Mouse (Mus musculus) embryonic facial prominence, embryonic 12.5 days (tissue): ENCODE data around the gene Inhbb. TPM values are rescaled to one million over a fixed set of nuclear protein-coding genes. Genes with fewer than 3 reads are reported as not detected.

ENCODE experiments used
- ATAC-seq: fragments of 200-750 bp; cut with Nextera tagmentation; 2 replicates; pipeline ENCODE4 v1.8.0; 2017; ENCODE audit not compliant: insufficient number of reproducible peaks, insufficient read depth, low FRiP score, low TSS enrichment
- H3K27ac ChIP-seq: fragments of 300-500 bp; sonication (generic); 2 replicates; pipeline ENCODE4 v1.5.1; 2016; ENCODE audit warnings: mild to moderate bottlenecking
- H3K27me3 ChIP-seq: fragments of 300-500 bp; sonication (generic); 2 replicates; pipeline ENCODE4 v1.6.1; 2016; ENCODE audit warnings: mild to moderate bottlenecking, moderate library complexity
- H3K36me3 ChIP-seq: fragments of 300-500 bp; sonication (generic); 2 replicates; pipeline ENCODE4 v1.6.1; 2016; ENCODE audit warnings: mild to moderate bottlenecking
- H3K4me1 ChIP-seq: fragments of 300-500 bp; sonication (generic); 2 replicates; pipeline ENCODE4 v1.6.1; 2016
- H3K4me2 ChIP-seq: fragments of 300-500 bp; sonication (generic); replicated peaks from 2 replicates; pipeline ENCODE4 v1.6.1; 2016; ENCODE audit warnings: mild to moderate bottlenecking, moderate library complexity
- H3K4me3 ChIP-seq: fragments of 300-500 bp; sonication (generic); 2 replicates; pipeline ENCODE4 v1.5.1; 2016; ENCODE audit warnings: mild to moderate bottlenecking
- H3K9ac ChIP-seq: fragments of 300-500 bp; sonication (generic); 2 replicates; pipeline ENCODE4 v1.6.1; 2016; ENCODE audit warnings: mild to moderate bottlenecking, moderate library complexity
- H3K9me3 ChIP-seq: fragments of 300-500 bp; sonication (generic); 2 replicates; pipeline ENCODE4 v1.6.1; 2016; ENCODE audit warnings: mild to moderate bottlenecking, moderate library complexity
- WGBS: fragments of 180-500 bp; shearing (Covaris S2); methylation state at CpG from one replicate; pipeline ENCODE4 v1.1.7; 2016; 5-methylcytosine and 5-hydroxymethylcytosine counted together
- polyA plus RNA-seq: library from polyadenylated mRNA; unstranded; fragments of >200 nt; fragmentation: Nextera tagmentation; extraction: Ambion mirVana; gene quantifications from 2 replicates; pipeline ENCODE4 v1.2.1, GENCODE M21; 2016

Inhbb gene
- polyA plus RNA-seq, 1 experiment from 2014 or later = 0.37 TPM

DNA sequence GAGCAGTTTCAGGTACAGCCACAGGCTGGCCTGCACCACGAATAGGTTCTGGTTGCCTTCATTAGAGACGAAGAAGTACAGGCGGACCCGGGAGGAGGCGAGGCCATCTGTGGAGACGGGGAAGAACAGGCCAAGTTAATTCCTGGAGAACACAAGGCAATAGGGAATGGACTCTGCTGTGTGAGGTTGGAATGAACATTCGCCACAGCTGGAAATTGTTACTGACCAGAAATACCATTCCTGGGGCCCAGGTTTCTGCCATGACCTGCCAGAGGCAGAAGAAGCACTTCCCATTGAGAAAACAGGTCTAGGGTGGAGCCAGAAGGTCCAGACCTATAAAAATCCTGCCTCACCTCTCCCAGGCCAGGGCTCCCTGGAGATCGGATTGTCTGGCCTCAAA, 4.1 kb downstream of the Inhbb start:
- Histone ChIP-seq H3K9ac (no peak overlapping the region), H3K9me3 (no peaks in the 10 kb centered on the region), H3K4me1 (peaks cover 42% of the 10 kb centered on the region), H3K27ac (no peak overlapping the region), H3K4me2 (no peak overlapping the region), H3K4me3 (no peak overlapping the region), H3K27me3 (peaks cover 78% of the 10 kb centered on the region), H3K36me3 (no peaks in the 10 kb centered on the region)
- WGBS = 27% methylated on average over 8 of the region's 8 CpGs
- ATAC-seq = no peak

DNA sequence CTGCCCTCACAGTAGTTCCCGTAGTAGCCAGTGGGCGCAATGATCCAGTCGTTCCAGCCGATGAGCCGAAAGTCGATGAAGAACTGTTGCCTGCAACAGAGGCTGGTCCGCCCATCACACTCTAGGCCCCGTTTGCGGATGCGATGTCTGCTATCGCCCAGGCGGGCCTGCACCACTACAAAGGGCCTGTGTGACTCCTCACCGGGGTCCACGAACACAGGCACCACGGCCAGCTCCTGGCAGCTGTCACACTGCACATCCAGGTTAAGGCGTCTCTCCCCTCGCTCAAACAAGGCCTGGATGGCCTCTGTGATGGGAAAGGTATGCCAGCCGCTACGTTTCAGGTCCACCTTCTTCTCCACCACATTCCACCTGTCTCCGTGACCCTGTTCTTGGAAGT, 4.5 kb downstream of the Inhbb start:
- peaks cover 74% of the 10 kb centered on the region for H3K27me3 ChIP-seq
- no peaks in the 10 kb centered on the region for H3K36me3 ChIP-seq
- H3K9me3 ChIP-seq = no peaks in the 10 kb centered on the region
- H3K27ac ChIP-seq = no peak overlapping the region
- 67% methylated on average over 20 of the region's 20 CpGs for WGBS
- no peak overlapping the region for H3K4me3 ChIP-seq
- H3K9ac ChIP-seq = no peak overlapping the region
- H3K4me1 ChIP-seq = peaks cover 40% of the 10 kb centered on the region
- no peak for ATAC-seq
- no peak overlapping the region for H3K4me2 ChIP-seq

DNA sequence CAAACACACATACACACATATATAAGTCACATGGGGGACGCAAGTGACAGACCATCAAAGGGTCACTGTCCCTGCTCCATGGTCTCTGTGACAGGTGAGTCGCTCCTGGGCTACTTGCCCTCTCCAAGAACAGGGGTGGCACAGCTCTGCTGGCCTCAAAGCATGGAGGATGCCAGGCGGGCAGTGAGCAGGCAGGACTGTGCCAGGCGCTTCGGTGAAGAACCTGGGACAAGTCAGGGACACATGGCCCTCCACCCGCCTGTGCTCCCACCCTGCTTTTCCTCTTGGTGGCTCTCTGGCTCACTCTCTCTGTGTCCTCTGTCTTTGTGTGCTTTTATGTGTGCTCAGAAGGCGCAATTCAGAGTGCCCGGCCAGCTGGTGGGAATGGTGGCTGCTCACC, 5.4 kb downstream of the Inhbb start:
- ATAC-seq = no peak
- H3K9ac ChIP-seq = no peak overlapping the region
- no peak overlapping the region for H3K27ac ChIP-seq
- no peaks in the 10 kb centered on the region for H3K9me3 ChIP-seq
- WGBS = 85% methylated on average over 8 of the region's 8 CpGs
- H3K4me3 ChIP-seq = no peak overlapping the region
- H3K4me2 ChIP-seq = no peak overlapping the region
- peaks cover 32% of the 10 kb centered on the region for H3K4me1 ChIP-seq
- H3K27me3 ChIP-seq = peaks cover 64% of the 10 kb centered on the region
- no peaks in the 10 kb centered on the region for H3K36me3 ChIP-seq

GRCm38 (mm10) chr1:119416177-119416576, 5.9 kb downstream of the Inhbb start:
- Histone ChIP-seq H3K9me3 (no peaks in the 10 kb centered on the region), H3K4me2 (no peak overlapping the region), H3K27ac (no peak overlapping the region), H3K27me3 (peaks cover 60% of the 10 kb centered on the region), H3K9ac (no peak overlapping the region), H3K4me1 (peaks cover 28% of the 10 kb centered on the region), H3K4me3 (no peak overlapping the region), H3K36me3 (no peaks in the 10 kb centered on the region)
- ATAC-seq = no peak
- WGBS = 74% methylated on average over 7 of the region's 7 CpGs

DNA sequence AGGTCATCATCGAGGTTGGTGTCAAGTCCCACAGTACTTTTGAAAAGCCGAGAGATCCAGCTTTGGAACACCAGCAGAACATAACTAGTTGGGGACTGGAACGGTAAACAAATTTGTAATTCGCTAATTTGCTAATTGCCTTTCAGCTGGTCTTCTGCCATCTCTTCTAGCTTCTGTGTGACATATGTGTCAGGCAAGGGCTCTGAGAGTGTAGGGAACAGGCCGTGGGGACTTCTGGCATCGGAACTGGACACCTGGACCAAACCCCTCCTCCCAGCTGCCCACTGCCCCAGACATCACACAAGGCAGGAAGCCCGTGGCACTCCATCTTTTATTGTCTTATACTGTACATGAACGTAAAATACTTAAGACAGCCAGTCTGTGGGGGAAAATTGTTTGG, 6.9 kb downstream of the Inhbb start:
- Histone ChIP-seq H3K9ac (no peak overlapping the region), H3K4me3 (no peak overlapping the region), H3K4me2 (no peak overlapping the region), H3K9me3 (no peaks in the 10 kb centered on the region), H3K36me3 (no peaks in the 10 kb centered on the region), H3K4me1 (peaks cover 22% of the 10 kb centered on the region), H3K27ac (no peak overlapping the region), H3K27me3 (peaks cover 50% of the 10 kb centered on the region)
- no peak for ATAC-seq
- WGBS = 78% methylated on average over 8 of the region's 8 CpGs

DNA sequence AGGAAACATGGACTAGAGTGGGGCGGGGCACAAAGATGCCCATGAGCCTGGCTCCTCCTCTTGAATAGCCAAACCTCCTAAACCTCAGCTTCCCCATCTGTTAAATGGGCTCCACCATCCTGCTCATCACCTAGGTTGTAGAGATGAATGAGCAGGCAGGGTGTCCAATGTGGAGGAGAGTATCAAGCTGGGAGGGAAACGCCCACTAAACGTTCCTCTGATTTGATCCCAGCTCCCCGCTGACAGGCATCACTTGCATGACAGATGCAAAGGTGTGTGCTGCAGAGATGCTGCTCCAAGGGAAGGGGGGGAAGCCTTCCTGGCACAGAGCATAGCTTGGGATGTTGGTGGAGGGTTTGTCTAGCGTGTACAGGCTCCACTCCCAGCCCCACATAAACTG, 11.4 kb downstream of the Inhbb start:
- ATAC-seq = no peak
- Histone ChIP-seq H3K9ac (no peak overlapping the region), H3K36me3 (no peaks in the 10 kb centered on the region), H3K4me2 (no peak overlapping the region), H3K4me3 (no peak overlapping the region), H3K9me3 (no peaks in the 10 kb centered on the region), H3K27ac (no peak overlapping the region), H3K27me3 (peaks cover 10% of the 10 kb centered on the region; the same call in 1 of the 2 replicates), H3K4me1 (no peaks in the 10 kb centered on the region)
- WGBS = 76% methylated on average over 5 of the region's 5 CpGs

DNA sequence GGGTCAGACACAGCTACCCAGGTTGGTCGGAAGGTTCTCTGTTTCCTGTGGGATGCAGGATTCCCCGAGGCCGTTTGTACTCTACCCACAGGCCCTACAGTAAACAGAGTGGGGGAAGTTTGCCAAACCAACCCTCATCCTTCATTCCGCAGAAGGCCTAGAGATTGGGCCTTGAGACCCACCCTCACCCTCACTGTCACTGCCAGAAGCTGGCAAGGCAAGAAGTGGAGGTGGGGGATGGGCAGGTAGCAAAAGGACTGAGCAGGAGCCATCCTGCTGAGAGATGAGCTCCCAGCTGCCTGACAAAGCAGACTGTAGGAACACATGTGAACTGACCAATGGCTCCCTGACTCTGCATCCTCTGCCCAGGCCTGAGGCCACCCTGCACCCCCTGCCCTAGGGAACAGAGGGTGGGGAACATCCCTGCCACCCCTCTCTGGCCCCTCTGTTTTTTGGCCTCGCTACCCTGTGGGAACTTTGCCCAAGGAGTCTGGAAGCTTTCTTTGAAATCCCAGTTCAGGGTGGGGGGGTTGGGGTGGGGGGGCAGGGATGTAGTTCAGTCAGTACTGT, 12.4 kb downstream of the Inhbb start:
- WGBS = 66% methylated on average over 5 of the region's 5 CpGs
- no peak overlapping the region for H3K4me2 ChIP-seq
- H3K27ac ChIP-seq = no peak overlapping the region
- H3K27me3 ChIP-seq = peaks cover 7% of the 10 kb centered on the region; the same call in 1 of the 2 replicates
- ATAC-seq = no peak
- no peaks in the 10 kb centered on the region for H3K36me3 ChIP-seq
- H3K4me1 ChIP-seq = no peaks in the 10 kb centered on the region
- no peak overlapping the region for H3K4me3 ChIP-seq
- no peak overlapping the region for H3K9ac ChIP-seq
- no peaks in the 10 kb centered on the region for H3K9me3 ChIP-seq

GRCm38 (mm10) chr1:119409106-119409505, 12.9 kb downstream of the Inhbb start:
- Histone ChIP-seq H3K4me1 (no peaks in the 10 kb centered on the region), H3K9me3 (no peaks in the 10 kb centered on the region), H3K27me3 (peaks cover 5% of the 10 kb centered on the region; the same call in 1 of the 2 replicates), H3K36me3 (no peaks in the 10 kb centered on the region), H3K27ac (no peak overlapping the region), H3K4me3 (no peak overlapping the region), H3K4me2 (no peak overlapping the region), H3K9ac (no peak overlapping the region)
- no peak for ATAC-seq
- WGBS = 74% methylated on average over 7 of the region's 7 CpGs

- no peak overlapping the region for H3K27ac ChIP-seq
- no peak overlapping the region for H3K4me3 ChIP-seq
- H3K9me3 ChIP-seq = no peaks in the 10 kb centered on the region
- no peaks in the 10 kb centered on the region for H3K4me1 ChIP-seq
- H3K27me3 ChIP-seq = no peaks in the 10 kb centered on the region
- H3K9ac ChIP-seq = no peak overlapping the region
- no peak overlapping the region for H3K4me2 ChIP-seq
- 43% methylated on average over 6 of the region's 6 CpGs for WGBS
- ATAC-seq = no peak
- H3K36me3 ChIP-seq = no peaks in the 10 kb centered on the region
Observed at GRCm38 (mm10) chr1:119407691-119408315, 14.2 kb downstream of the Inhbb start.

DNA sequence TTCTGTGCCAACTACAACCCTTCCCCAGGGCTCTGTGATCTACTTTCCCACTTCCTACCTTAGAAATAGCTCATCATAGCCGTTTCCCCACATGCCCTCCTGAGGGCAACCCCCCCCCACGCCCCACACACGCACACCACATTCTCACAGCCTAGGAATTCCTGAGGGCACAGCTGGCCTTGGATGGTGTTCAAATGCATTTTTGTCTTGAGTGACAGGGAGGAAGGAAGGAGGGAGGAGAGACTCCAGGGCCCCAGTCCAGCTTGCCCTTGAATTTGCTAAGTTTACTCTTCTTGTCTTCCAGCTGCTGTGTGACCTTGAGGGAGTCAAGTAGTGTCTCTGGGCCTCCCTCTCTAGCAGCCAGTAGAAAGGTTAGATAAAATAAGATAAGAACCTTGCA, 17.2 kb downstream of the Inhbb start:
- no peaks in the 10 kb centered on the region for H3K9me3 ChIP-seq
- no peak for ATAC-seq
- H3K4me2 ChIP-seq = no peak overlapping the region
- H3K9ac ChIP-seq = no peak overlapping the region
- H3K4me1 ChIP-seq = no peaks in the 10 kb centered on the region
- H3K27ac ChIP-seq = no peak overlapping the region
- no peaks in the 10 kb centered on the region for H3K27me3 ChIP-seq
- H3K4me3 ChIP-seq = no peak overlapping the region
- no peaks in the 10 kb centered on the region for H3K36me3 ChIP-seq
- WGBS = 39% methylated on average over 3 of the region's 3 CpGs

GRCm38 (mm10) chr1:119404341-119404740, 17.7 kb downstream of the Inhbb start:
- Histone ChIP-seq H3K27ac (no peak overlapping the region), H3K9ac (no peak overlapping the region), H3K4me3 (no peak overlapping the region), H3K9me3 (no peaks in the 10 kb centered on the region), H3K4me1 (no peaks in the 10 kb centered on the region), H3K4me2 (no peak overlapping the region), H3K36me3 (no peaks in the 10 kb centered on the region), H3K27me3 (no peaks in the 10 kb centered on the region)
- ATAC-seq = no peak
- WGBS = 79% methylated on average over 4 of the region's 4 CpGs

GRCm38 (mm10) chr1:119401249-119401648, 20.8 kb downstream of the Inhbb start:
- Histone ChIP-seq H3K9ac (no peak overlapping the region), H3K36me3 (no peaks in the 10 kb centered on the region), H3K4me1 (no peaks in the 10 kb centered on the region), H3K4me2 (no peak overlapping the region), H3K27ac (no peak overlapping the region), H3K4me3 (no peak overlapping the region), H3K27me3 (no peaks in the 10 kb centered on the region), H3K9me3 (no peaks in the 10 kb centered on the region)
- 47% methylated on average over 4 of the region's 4 CpGs for WGBS
- no peak for ATAC-seq
